Mouse (Mus musculus) thymus, adult 2 months (tissue): Measurements from ENCODE around the gene Atp5e. TPM values are rescaled to one million over a fixed set of nuclear protein-coding genes. Genes with fewer than 3 reads are reported as not detected.
A peak's percentile ranks its signal among the peaks of the same experiment; 100 is the strongest.

Experiments used
- DNase-seq: peaks from one replicate; pipeline ENCODE4 v3.0.0; 2021
- H3K27ac ChIP-seq: fragments of 200-500 bp; 2 replicates; pipeline ENCODE4 v1.5.1; 2012; ENCODE audit warnings: low read length, control low read depth; ENCODE audit not compliant: control insufficient read depth, insufficient read depth
- H3K27me3 ChIP-seq: fragments of 200-500 bp; 2 replicates; pipeline ENCODE4 v1.6.1; 2012; ENCODE audit warnings: mild to moderate bottlenecking, low read length, moderate library complexity, mixed read lengths; ENCODE audit not compliant: control insufficient read depth, insufficient read depth
- H3K36me3 ChIP-seq: fragments of 200-500 bp; 2 replicates; pipeline ENCODE4 v1.6.1; 2012; ENCODE audit warnings: mild to moderate bottlenecking, low read length, moderate library complexity; ENCODE audit not compliant: control insufficient read depth, insufficient read depth
- H3K4me1 ChIP-seq: fragments of 200-500 bp; replicated peaks from 2 replicates; pipeline ENCODE4 v1.6.1; 2012; ENCODE audit warnings: low read length; ENCODE audit not compliant: control insufficient read depth, insufficient read depth
- H3K4me3 ChIP-seq: fragments of 200-500 bp; 2 replicates; pipeline ENCODE4 v1.5.1; 2012; ENCODE audit warnings: mild to moderate bottlenecking, low read length, control low read depth, moderate library complexity; ENCODE audit not compliant: control insufficient read depth, insufficient read depth
- CTCF ChIP-seq: fragments of 200-500 bp; IDR thresholded peaks from 2 replicates; pipeline ENCODE4 v1.5.1; 2012; ENCODE audit warnings: mild to moderate bottlenecking, control low read depth, low read length, moderate library complexity, borderline replicate concordance; ENCODE audit not compliant: control insufficient read depth, poor library complexity, insufficient read depth; ENCODE audit errors: extremely low read depth
- POLR2A ChIP-seq: fragments of 200-500 bp; IDR thresholded peaks from 2 replicates; pipeline ENCODE4 v1.6.1; 2012; ENCODE audit warnings: mild to moderate bottlenecking, low read length, control low read depth, moderate library complexity; ENCODE audit not compliant: control insufficient read depth, poor library complexity, insufficient read depth; ENCODE audit errors: extremely low read depth
- WGBS: fragments of 180-500 bp; shearing (Covaris S2); methylation state at CpG from one replicate; pipeline ENCODE4 v1.1.7; 2018; 5-methylcytosine and 5-hydroxymethylcytosine counted together
- polyA plus RNA-seq: library from polyadenylated mRNA; depleted of rRNA; stranded (reverse); fragments of >200 nt; gene quantifications from 2 replicates; pipeline ENCODE4 v1.2.3, GENCODE M21; 2012

Gene Atp5e
- polyA plus RNA-seq, 1 experiment, result 315 TPM

GRCm38 (mm10) chr2:174500814-174501503, 37.1 kb upstream of the Atp5e start:
- no peak for TF ChIP-seq POLR2A
- no peak for TF ChIP-seq CTCF
- no peaks in the 10 kb centered on the region for H3K36me3 ChIP-seq
- H3K27me3 ChIP-seq, result no peaks in the 10 kb centered on the region
- WGBS, result 96% methylated on average over 14 of the region's 14 CpGs
- H3K4me1 ChIP-seq, result no peaks in the 10 kb centered on the region
- H3K27ac ChIP-seq, result no peak overlapping the region
- no peak for DNase-seq
- H3K4me3 ChIP-seq, result no peak overlapping the region

- DNase-seq, result peak; percentile 41
- TF ChIP-seq CTCF (no peak), POLR2A (no peak)
- 52% methylated on average over 2 of the region's 2 CpGs for WGBS
- Histone ChIP-seq H3K27me3 (no peaks in the 10 kb centered on the region), H3K27ac (no peak overlapping the region), H3K4me1 (no peaks in the 10 kb centered on the region), H3K4me3 (no peak overlapping the region), H3K36me3 (no peaks in the 10 kb centered on the region)
Observed at GRCm38 (mm10) chr2:174492858-174493257, 29.0 kb upstream of the Atp5e start.

- Histone ChIP-seq H3K4me1 (no peaks in the 10 kb centered on the region), H3K27ac (no peak overlapping the region), H3K36me3 (no peaks in the 10 kb centered on the region), H3K4me3 (no peak overlapping the region), H3K27me3 (no peaks in the 10 kb centered on the region)
- 92% methylated on average over 5 of the region's 5 CpGs for WGBS
- TF ChIP-seq CTCF (no peak), POLR2A (no peak)
- DNase-seq, result no peak
Observed at GRCm38 (mm10) chr2:174487005-174487404, 23.1 kb upstream of the Atp5e start.

GRCm38 (mm10) chr2:174478746-174479145, 14.8 kb upstream of the Atp5e start:
- TF ChIP-seq POLR2A, result no peak
- no peak for TF ChIP-seq CTCF
- no peaks in the 10 kb centered on the region for H3K36me3 ChIP-seq

GRCm38 (mm10) chr2:174477543-174478319, 13.8 kb upstream of the Atp5e start:
- H3K4me3 ChIP-seq, result no peak overlapping the region
- DNase-seq, result no peak
- H3K27ac ChIP-seq, result no peak overlapping the region

More at GRCm38 (mm10) chr2:174478746-174479145, 14.8 kb upstream of the Atp5e start:
- Histone ChIP-seq H3K27ac (no peak overlapping the region), H3K27me3 (no peaks in the 10 kb centered on the region), H3K4me1 (peaks cover 4% of the 10 kb centered on the region), H3K4me3 (no peak overlapping the region)
- WGBS, result 82% methylated on average over 5 of the region's 5 CpGs
- no peak for DNase-seq

GRCm38 (mm10) chr2:174473550-174473927, 9.6 kb upstream of the Atp5e start:
- no peaks in the 10 kb centered on the region for H3K27me3 ChIP-seq
- no peak for TF ChIP-seq CTCF
- TF ChIP-seq POLR2A, result no peak
- WGBS, result 89% methylated on average over 5 of the region's 5 CpGs
- no peak overlapping the region for H3K27ac ChIP-seq
- peak; percentile 6 for DNase-seq
- no peaks in the 10 kb centered on the region for H3K36me3 ChIP-seq
- no peak overlapping the region for H3K4me3 ChIP-seq
- peaks cover 17% of the 10 kb centered on the region for H3K4me1 ChIP-seq

More at GRCm38 (mm10) chr2:174477543-174478319, 13.8 kb upstream of the Atp5e start:
- TF ChIP-seq POLR2A, result no peak
- no peak for TF ChIP-seq CTCF
- Histone ChIP-seq H3K36me3 (no peaks in the 10 kb centered on the region), H3K27me3 (no peaks in the 10 kb centered on the region), H3K4me1 (peaks cover 9% of the 10 kb centered on the region)
- WGBS, result 93% methylated on average over 3 of the region's 3 CpGs
